Mouse (Mus musculus) CD4-positive helper T cell, adult 2 months (primary cell): ENCODE data around the gene Cpm.

Experiments
- DNase-seq: peaks from one replicate; pipeline ENCODE4 v3.0.0-alpha.2; 2012; ENCODE audit warnings: low read depth, missing footprints, low spot score

Cpm gene

GRCm38 (mm10) chr10:117687018-117687417, 57.7 kb downstream of the Cpm start:
- no peak for DNase-seq

- no peak for DNase-seq
Observed at GRCm38 (mm10) chr10:117687577-117687976, 58.3 kb downstream of the Cpm start.

DNA sequence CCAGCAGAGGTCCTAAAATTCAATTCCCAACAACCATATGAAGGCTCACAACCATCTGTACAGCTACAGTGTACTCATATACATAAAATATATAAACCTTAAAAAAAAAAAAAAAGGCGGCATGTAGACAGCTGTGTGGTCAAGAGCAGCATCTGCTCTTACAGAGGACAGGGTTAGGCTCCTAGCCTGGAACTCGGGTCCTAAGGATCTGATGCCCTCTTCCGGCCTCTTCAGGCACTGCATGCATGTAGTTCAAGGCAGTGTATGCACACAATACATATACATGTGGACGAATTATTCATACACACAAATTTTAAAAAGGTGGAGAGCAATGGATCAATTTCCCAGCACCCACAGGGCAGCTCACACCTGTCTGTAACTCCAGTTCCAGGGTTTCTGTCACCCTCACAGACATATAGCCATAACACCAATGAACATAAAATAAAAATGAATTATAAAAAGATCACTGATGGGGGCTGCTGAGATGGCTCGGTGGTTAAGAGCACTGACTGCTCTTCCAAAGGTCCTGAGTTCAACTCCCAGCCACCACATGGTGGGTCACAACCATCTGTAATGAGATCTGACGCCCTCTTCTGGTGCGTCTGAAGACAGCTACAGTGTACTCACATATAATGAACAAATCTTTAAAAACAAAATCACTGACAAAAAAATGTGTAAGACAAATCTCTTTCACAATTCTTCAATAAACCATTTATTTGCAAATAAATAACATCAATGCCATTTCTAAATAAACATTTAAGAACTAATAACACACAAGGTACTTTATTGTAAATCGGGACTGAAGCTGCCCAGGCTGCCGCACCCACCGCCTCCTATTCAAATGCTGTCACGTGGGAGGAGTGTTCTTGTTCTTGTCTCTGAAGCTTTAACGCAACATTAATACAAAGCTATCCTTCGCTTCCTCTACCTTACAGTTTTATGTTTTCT, 59.2 kb downstream of the Cpm start:
- DNase-seq, result peak; percentile 27

GRCm38 (mm10) chr10:117689297-117690100, 60.2 kb downstream of the Cpm start:
- DNase-seq, result no peak

GRCm38 (mm10) chr10:117690101-117690352, 60.7 kb downstream of the Cpm start:
- no peak for DNase-seq

DNA sequence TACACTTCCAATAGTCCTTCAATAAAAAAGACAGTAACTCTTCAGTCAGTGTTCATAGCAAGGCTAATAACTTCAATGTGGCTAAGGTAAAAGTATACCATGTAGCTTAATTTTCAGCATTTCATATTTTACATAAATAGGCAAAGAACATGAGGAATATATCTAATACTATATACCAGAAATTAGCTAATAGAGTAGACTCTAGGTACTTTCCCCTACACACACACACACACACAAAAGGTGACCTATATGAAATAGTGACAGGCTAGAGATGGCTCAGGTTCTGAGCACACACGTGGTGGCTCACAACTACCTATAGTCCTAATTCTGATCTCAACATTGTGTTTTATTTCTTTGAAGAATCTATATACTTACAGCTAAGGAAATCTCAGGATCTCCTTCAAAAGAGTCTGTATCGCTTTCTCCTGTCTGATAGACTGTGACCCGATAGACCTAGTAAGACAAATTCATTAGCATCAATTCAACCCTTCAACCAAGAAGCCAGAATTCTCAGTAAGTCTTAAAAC, 61.5 kb downstream of the Cpm start:
- DNase-seq, result no peak

- DNase-seq, result no peak
Observed at GRCm38 (mm10) chr10:117691389-117691968, 62.2 kb downstream of the Cpm start.

GRCm38 (mm10) chr10:117692173-117692572, 62.9 kb downstream of the Cpm start:
- DNase-seq, result no peak

GRCm38 (mm10) chr10:117692953-117693352, 63.7 kb downstream of the Cpm start:
- DNase-seq, result no peak

GRCm38 (mm10) chr10:117694255-117694953, 65.1 kb downstream of the Cpm start:
- DNase-seq, result no peak

DNA sequence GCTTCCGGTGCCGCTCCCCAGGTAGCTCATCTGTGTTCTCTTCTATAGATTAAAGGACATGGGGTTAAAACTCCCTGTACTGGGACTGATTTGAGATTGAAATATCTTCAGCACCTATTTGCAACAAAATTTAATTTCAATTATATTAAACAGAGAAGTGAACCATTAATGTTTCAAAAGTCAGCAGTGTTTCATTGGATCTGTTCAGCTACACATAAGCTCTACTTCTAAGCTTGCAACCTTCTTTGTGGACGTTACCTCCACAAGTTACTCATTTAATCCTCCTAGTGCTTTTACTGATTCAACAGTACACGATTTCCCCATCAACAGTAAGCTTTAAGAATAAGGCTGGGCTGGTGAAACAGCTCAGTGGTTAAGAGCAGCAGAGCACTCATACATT, 65.7 kb downstream of the Cpm start:
- no peak for DNase-seq

DNA sequence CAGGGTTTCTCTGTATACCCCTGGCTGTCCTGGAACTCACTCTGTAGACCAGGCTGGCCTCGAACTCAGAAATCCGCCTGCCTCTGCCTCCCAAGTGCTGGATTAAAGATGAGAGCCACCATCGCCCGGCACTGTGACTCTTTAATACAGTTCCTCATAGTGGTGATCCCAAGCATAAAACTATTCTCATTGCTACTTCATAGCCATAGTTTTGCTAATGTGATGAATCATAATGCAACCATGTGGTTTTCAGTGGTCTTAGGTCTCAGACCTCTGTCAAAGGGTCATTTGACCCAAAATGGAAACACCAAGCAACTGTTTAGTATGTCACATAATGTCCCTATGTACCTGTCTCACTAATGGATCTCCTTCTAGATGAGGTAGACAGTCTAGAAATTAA, 66.3 kb downstream of the Cpm start:
- DNase-seq, result no peak

- no peak for DNase-seq
Observed at GRCm38 (mm10) chr10:117696021-117696826, 66.9 kb downstream of the Cpm start.

- no peak for DNase-seq
Observed at GRCm38 (mm10) chr10:117696827-117697560, 67.7 kb downstream of the Cpm start.

- DNase-seq, result no peak
Observed at GRCm38 (mm10) chr10:117697561-117698115, 68.3 kb downstream of the Cpm start.

- no peak for DNase-seq
Observed at GRCm38 (mm10) chr10:117698313-117699138, 69.2 kb downstream of the Cpm start.

- DNase-seq, result no peak
Observed at GRCm38 (mm10) chr10:117699914-117700313, 70.6 kb downstream of the Cpm start.

DNA sequence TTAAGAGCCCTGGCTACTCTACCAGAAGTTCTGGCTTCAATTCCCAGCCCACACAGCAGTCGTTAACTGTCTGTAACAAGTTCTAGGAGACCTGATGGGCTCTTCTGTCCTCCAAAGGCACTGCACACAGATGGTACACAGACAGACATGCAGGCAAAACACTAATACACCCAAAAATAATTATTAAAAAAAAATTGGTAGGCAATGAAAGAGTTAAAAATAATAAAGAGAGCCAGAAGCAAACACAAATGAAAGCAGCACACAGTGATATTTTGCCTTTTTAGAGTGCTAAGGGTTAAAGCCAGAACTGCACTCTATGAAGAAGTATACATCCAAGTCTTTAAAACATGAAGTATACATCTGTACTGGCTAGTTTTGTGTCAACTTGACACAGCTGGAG, 71.2 kb downstream of the Cpm start:
- DNase-seq, result no peak
